Mouse (Mus musculus) MEL (cell line): ENCODE data around the gene Mapk10.

Experiments used
- CTCF ChIP-seq, 3 experiments: IDR thresholded peaks in 2 of 3; conservative IDR thresholded peaks in 1 of 3; 2 replicates each; pipeline ENCODE4 v1.5.1; 2011 to 2012; ENCODE audit warnings: low read length in 3 of 3, low read depth in 2 of 3, mild to moderate bottlenecking in 2 of 3, improper control_type of control experiment in 1 of 3, inconsistent platforms in 1 of 3, mixed read lengths in 1 of 3, moderate library complexity in 1 of 3; ENCODE audit not compliant: control insufficient read depth in 1 of 3, insufficient read depth in 1 of 3, poor library complexity in 1 of 3, severe bottlenecking in 1 of 3
- ELF1 ChIP-seq: IDR thresholded peaks from 2 replicates; pipeline ENCODE4 v1.6.1; 2014; ENCODE audit warnings: low read depth, mild to moderate bottlenecking, inconsistent platforms, low read length, improper control_type of control experiment, moderate library complexity
- GABPA ChIP-seq: IDR thresholded peaks from 2 replicates; pipeline ENCODE4 v1.6.1; 2012; ENCODE audit warnings: low read depth, mild to moderate bottlenecking, inconsistent platforms, low read length, improper control_type of control experiment, moderate library complexity
- HCFC1 ChIP-seq: IDR thresholded peaks from 2 replicates; pipeline ENCODE4 v1.6.1; 2012; ENCODE audit warnings: low read depth, mild to moderate bottlenecking, inconsistent platforms, low read length, improper control_type of control experiment, moderate library complexity
- MAX ChIP-seq: IDR thresholded peaks from 2 replicates; pipeline ENCODE4 v1.6.1; 2011; ENCODE audit warnings: low read length, improper control_type of control experiment
- MEF2A ChIP-seq: IDR thresholded peaks from 2 replicates; pipeline ENCODE4 v1.6.1; 2014; ENCODE audit warnings: low read depth, mild to moderate bottlenecking, inconsistent platforms, low read length, improper control_type of control experiment; ENCODE audit not compliant: poor library complexity, insufficient replicate concordance, severe bottlenecking; ENCODE audit errors: extremely low read depth
- NRF1 ChIP-seq: IDR thresholded peaks from 2 replicates; pipeline ENCODE4 v1.6.1; 2014; ENCODE audit warnings: low read depth, mild to moderate bottlenecking, inconsistent platforms, low read length, improper control_type of control experiment, moderate library complexity; ENCODE audit not compliant: poor library complexity, insufficient read depth, severe bottlenecking
- POLR2A ChIP-seq, 2 experiments: IDR thresholded peaks; 2 replicates each; pipeline ENCODE4 v1.6.1; 2011 to 2012; ENCODE audit warnings: low read length in 2 of 2, mild to moderate bottlenecking in 2 of 2, control low read depth in 1 of 2, improper control_type of control experiment in 1 of 2, low read depth in 1 of 2, moderate library complexity in 1 of 2; ENCODE audit not compliant: control insufficient read depth in 1 of 2, insufficient read depth in 1 of 2, poor library complexity in 1 of 2
- POLR2AphosphoS2 ChIP-seq: IDR thresholded peaks from 2 replicates; pipeline ENCODE4 v1.6.1; 2011; ENCODE audit warnings: low read length, improper control_type of control experiment
- TCF12 ChIP-seq: IDR thresholded peaks from 2 replicates; pipeline ENCODE4 v1.6.1; 2014; ENCODE audit warnings: low read depth, mild to moderate bottlenecking, inconsistent platforms, low read length, improper control_type of control experiment, moderate library complexity
- USF1 ChIP-seq: IDR thresholded peaks from 2 replicates; pipeline ENCODE4 v1.6.1; 2014; ENCODE audit warnings: low read depth, mild to moderate bottlenecking, inconsistent platforms, low read length, improper control_type of control experiment, moderate library complexity

DNA sequence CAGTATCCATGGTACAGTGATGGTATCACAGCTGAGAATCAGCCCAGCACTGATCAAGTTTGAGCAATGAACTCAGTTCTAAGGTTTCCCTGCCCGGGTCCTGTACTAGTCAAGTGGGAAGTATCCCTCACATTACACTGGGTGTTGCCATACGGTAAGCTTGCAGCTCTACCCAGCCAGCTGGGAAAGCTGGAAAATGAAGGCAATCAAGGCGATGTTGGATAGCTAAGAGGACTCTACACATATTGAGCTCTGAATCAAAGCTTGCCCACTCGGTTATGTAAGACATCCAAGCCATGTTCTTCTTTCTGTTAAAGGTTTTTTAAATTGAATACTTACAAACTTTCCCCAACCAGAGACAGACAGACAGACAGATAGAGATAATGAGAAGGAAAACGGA lies 45.0 kb upstream of the Mapk10 start:
- TF ChIP-seq POLR2A (IDR thresholded peaks at IDR 0.05; ENCODE audit: control insufficient read depth in 1 of 2, insufficient read depth in 1 of 2, low read depth in 1 of 2, low read length in 2 of 2, poor library complexity in 1 of 2) (no peak), CTCF (IDR thresholded peaks at IDR 0.05 in 2 of 3, conservative IDR thresholded peaks at IDR 0.05 in 1 of 3; ENCODE audit: control insufficient read depth in 1 of 3, insufficient read depth in 1 of 3, low read depth in 2 of 3, low read length in 3 of 3, poor library complexity in 1 of 3, severe bottlenecking in 1 of 3) (no peak), ELF1 (no peak), MEF2A (no peak), NRF1 (no peak), HCFC1 (no peak), USF1 (no peak), POLR2AphosphoS2 (no peak), TCF12 (no peak), GABPA (no peak), MAX (no peak)
